Mouse (Mus musculus) E14TG2a.4 (cell line): ENCODE results near the gene Havcr2.

Experiments used
- CTCF ChIP-seq: conservative IDR thresholded peaks from 2 replicates; pipeline ENCODE4 v1.5.1; 2014; ENCODE audit warnings: low read length
- NANOG ChIP-seq: IDR thresholded peaks from 2 replicates; pipeline ENCODE4 v1.6.1; 2014; ENCODE audit warnings: borderline replicate concordance, low read length, mixed read lengths

GRCm38 (mm10) chr11:46474220-46474619 is 19.5 kb downstream of the Havcr2 start:
- TF ChIP-seq CTCF (no peak), NANOG (no peak)
